Mouse (Mus musculus) liver, embryonic 14.5 days (tissue): Measurements from ENCODE around the gene Gm10142. TPM values are rescaled to one million over a fixed set of nuclear protein-coding genes. Genes with fewer than 3 reads are reported as not detected.
"Not testable (repeated sequence)": the region's sequence is repeated elsewhere in the genome, so short reads cannot be mapped to it uniquely, and the experiment has no call there.

Experiments used
- ATAC-seq: fragments of 200-750 bp; cut with Nextera tagmentation; 2 replicates; pipeline ENCODE4 v1.8.0; 2017; ENCODE audit warnings: moderate number of reproducible peaks, mild to moderate bottlenecking, moderate library complexity; ENCODE audit not compliant: insufficient read depth
- DNase-seq, 3 experiments: peaks; one replicate each; pipeline ENCODE4 v3.0.0-alpha.2; 2012 to 2013; ENCODE audit warnings: low read depth in 3 of 3, low spot score in 3 of 3
- H3K27ac ChIP-seq: fragments of 300-500 bp; sonication (generic); 2 replicates; pipeline ENCODE4 v1.5.1; 2014; ENCODE audit warnings: moderate library complexity, mild to moderate bottlenecking, control low read depth, inconsistent platforms
- H3K27me3 ChIP-seq: fragments of 300-500 bp; sonication (generic); 2 replicates; pipeline ENCODE4 v1.6.1; 2014; ENCODE audit warnings: mild to moderate bottlenecking, low read length, moderate library complexity; ENCODE audit not compliant: control insufficient read depth, insufficient read depth
- H3K36me3 ChIP-seq: fragments of 300-500 bp; sonication (generic); replicated peaks from 2 replicates; pipeline ENCODE4 v1.6.1; 2014; ENCODE audit warnings: low read depth; ENCODE audit not compliant: control insufficient read depth, insufficient read depth
- H3K4me1 ChIP-seq, 2 experiments: fragments of 200-500 bp in 1 of 2; fragments of 300-500 bp in 1 of 2; sonication (generic) in 1 of 2; replicated peaks; 2 replicates each; pipeline ENCODE4 v1.6.1; 2012 to 2014; ENCODE audit warnings: antibody characterized with exemption in 1 of 2, inconsistent platforms in 1 of 2, low read length in 1 of 2; ENCODE audit not compliant: control insufficient read depth in 2 of 2, insufficient read depth in 2 of 2
- H3K4me2 ChIP-seq: fragments of 300-500 bp; sonication (generic); 2 replicates; pipeline ENCODE4 v1.6.1; 2014; ENCODE audit warnings: low read depth, mild to moderate bottlenecking, control low read depth, moderate library complexity
- H3K4me3 ChIP-seq, 2 experiments: fragments of 200-500 bp in 1 of 2; fragments of 300-500 bp in 1 of 2; sonication (generic) in 1 of 2; 2 replicates each; pipeline ENCODE4 v1.5.1; 2012 to 2014; ENCODE audit warnings: low read depth in 2 of 2, low read length in 2 of 2, mild to moderate bottlenecking in 2 of 2, control low read depth in 1 of 2, inconsistent platforms in 1 of 2, moderate library complexity in 1 of 2; ENCODE audit not compliant: insufficient read depth in 1 of 2
- H3K9ac ChIP-seq: fragments of 300-500 bp; sonication (generic); replicated peaks from 2 replicates; pipeline ENCODE4 v1.6.1; 2014; ENCODE audit warnings: mild to moderate bottlenecking, control low read depth, moderate library complexity
- H3K9me3 ChIP-seq: fragments of 300-500 bp; sonication (generic); 2 replicates; pipeline ENCODE4 v1.6.1; 2016; ENCODE audit warnings: low read length, mixed read lengths; ENCODE audit not compliant: control insufficient read depth
- CTCF ChIP-seq: IDR thresholded peaks from 2 replicates; pipeline ENCODE4 v1.5.1; 2016; ENCODE audit warnings: antibody characterized with exemption, low read depth, control low read depth
- EP300 ChIP-seq: IDR thresholded peaks from 2 replicates; pipeline ENCODE4 v1.6.1; 2016; ENCODE audit warnings: antibody characterized with exemption, low read depth
- WGBS: fragments of 180-500 bp; shearing (Covaris S2); extraction: QIAGEN DNeasy Blood & Tissue Kit; methylation state at CpG from one replicate; pipeline ENCODE4 v1.1.7; 2014; ENCODE audit not compliant: insufficient replicate concordance; 5-methylcytosine and 5-hydroxymethylcytosine counted together
- polyA plus RNA-seq, 2 experiments: library from polyadenylated mRNA; depleted of rRNA in 1 of 2; stranded (reverse) in 1 of 2; unstranded in 1 of 2; fragments of >200 nt; fragmentation: Nextera tagmentation in 1 of 2; extraction: Ambion mirVana in 1 of 2; gene quantifications; 2 replicates each; pipeline versions ENCODE4 v1.2.1 to v1.2.3; 2012 to 2014

Gm10142 gene
- polyA plus RNA-seq, 2 experiments: not detected

GRCm38 (mm10) chr10:77753448-77753847 is 37.8 kb downstream of the Gm10142 start:
- no peak overlapping the region for H3K4me3 ChIP-seq
- H3K4me2 ChIP-seq: no peak overlapping the region
- H3K9me3 ChIP-seq: no peaks in the 10 kb centered on the region
- no peak overlapping the region for H3K27ac ChIP-seq
- no peaks in the 10 kb centered on the region for H3K27me3 ChIP-seq
- no peaks in the 10 kb centered on the region for H3K4me1 ChIP-seq
- no peaks in the 10 kb centered on the region for H3K36me3 ChIP-seq
- TF ChIP-seq EP300 (no peak), CTCF (no peak; the same call in 1 of the 2 replicates)
- no peak for DNase-seq
- H3K9ac ChIP-seq: no peak overlapping the region
- no peak for ATAC-seq

DNA sequence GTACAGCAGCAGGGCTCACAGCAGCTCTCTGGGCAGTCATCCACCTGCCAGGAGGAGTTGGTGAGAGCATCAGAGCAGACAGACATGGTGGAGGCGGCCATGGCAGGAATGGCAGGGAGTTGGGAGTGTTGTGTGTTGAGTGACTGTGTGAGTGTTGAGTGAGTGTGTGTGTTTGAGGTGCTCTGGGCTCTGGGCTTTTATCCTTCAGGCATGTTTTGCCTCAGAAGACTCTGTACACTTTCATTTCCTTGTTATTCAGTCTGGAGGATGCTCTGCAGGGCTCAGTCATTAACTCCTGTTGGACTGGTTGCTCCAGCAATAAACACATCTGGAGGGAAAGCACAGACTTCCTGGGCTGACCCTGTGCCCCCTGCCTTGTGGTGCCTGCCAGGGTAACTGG is 44.0 kb downstream of the Gm10142 start, which contains the start of gene Gm3233:
Gene Gm3233, minus strand, starts transcription at position 101 of the 400 bp plus-strand sequence.
- not testable (repeated sequence) for ATAC-seq, H3K27me3 ChIP-seq, H3K9me3 ChIP-seq, DNase-seq, H3K4me3 ChIP-seq, H3K4me2 ChIP-seq, H3K4me1 ChIP-seq, H3K27ac ChIP-seq, H3K9ac ChIP-seq, H3K36me3 ChIP-seq
- WGBS: no CpG with 5 or more reads among the region's 1 CpGs

Other genes starting within 250 kb of the Gm10142 start
- gene Fam207a, start 200.0 kb upstream of the Gm10142 start, polyA plus RNA-seq (2012; rRNA removed): 9.6 and 13.9 TPM in 2 replicates
- gene Fam207a, start 200.0 kb upstream of the Gm10142 start, polyA plus RNA-seq (2014; fragmentation: Nextera tagmentation; extraction: Ambion mirVana): 16.7 and 19.5 TPM in 2 replicates
- gene Itgb2, start 185.6 kb upstream of the Gm10142 start, polyA plus RNA-seq (2012; rRNA removed): 7.1 and 8.7 TPM in 2 replicates
- 9.2 and 11.1 TPM in 2 replicates for gene Itgb2, start 185.6 kb upstream of the Gm10142 start, polyA plus RNA-seq (2014; fragmentation: Nextera tagmentation; extraction: Ambion mirVana)
- gene Pttg1ip, start 134.1 kb upstream of the Gm10142 start, polyA plus RNA-seq (2012; rRNA removed): 36.6 and 40.5 TPM in 2 replicates
- 64.8 and 69.1 TPM in 2 replicates for gene Pttg1ip, start 134.1 kb upstream of the Gm10142 start, polyA plus RNA-seq (2014; fragmentation: Nextera tagmentation; extraction: Ambion mirVana)
- 74.1 and 109 TPM in 2 replicates for gene Sumo3, start 109.7 kb upstream of the Gm10142 start, polyA plus RNA-seq (2012; rRNA removed)
- gene Sumo3, start 109.7 kb upstream of the Gm10142 start, polyA plus RNA-seq (2014; fragmentation: Nextera tagmentation; extraction: Ambion mirVana): 82.5 and 87.7 TPM in 2 replicates
- 0.09 TPM in 1 of 2 replicates, not detected in the other for gene Gm49325, start 109.6 kb upstream of the Gm10142 start, polyA plus RNA-seq (2012; rRNA removed)
- not detected in 2 replicates for gene Gm49325, start 109.6 kb upstream of the Gm10142 start, polyA plus RNA-seq (2014; fragmentation: Nextera tagmentation; extraction: Ambion mirVana)
- 19.3 TPM in 2 replicates for gene Ube2g2, start 93.5 kb upstream of the Gm10142 start, polyA plus RNA-seq (2012; rRNA removed)
- 25.3 and 27.1 TPM in 2 replicates for gene Ube2g2, start 93.5 kb upstream of the Gm10142 start, polyA plus RNA-seq (2014; fragmentation: Nextera tagmentation; extraction: Ambion mirVana)
- gene Tspear, start 29.2 kb upstream of the Gm10142 start, polyA plus RNA-seq (2012; rRNA removed): 0.03 TPM in 1 of 2 replicates, not detected in the other
- gene Tspear, start 29.2 kb upstream of the Gm10142 start, polyA plus RNA-seq (2014; fragmentation: Nextera tagmentation; extraction: Ambion mirVana): not detected in 2 replicates
- not detected in 2 replicates for gene Gm19402, start 25.1 kb upstream of the Gm10142 start, polyA plus RNA-seq (2012; rRNA removed)
- gene Gm19402, start 25.1 kb upstream of the Gm10142 start, polyA plus RNA-seq (2014; fragmentation: Nextera tagmentation; extraction: Ambion mirVana): not detected in 2 replicates
- not detected in 2 replicates for gene Gm9508, start 18.6 kb upstream of the Gm10142 start, polyA plus RNA-seq (2012; rRNA removed)
- gene Gm9508, start 18.6 kb upstream of the Gm10142 start, polyA plus RNA-seq (2014; fragmentation: Nextera tagmentation; extraction: Ambion mirVana): not detected in 2 replicates
- not detected in 2 replicates for gene Gm10272, start 9.2 kb upstream of the Gm10142 start, polyA plus RNA-seq (2012; rRNA removed)
- not detected in 2 replicates for gene Gm10272, start 9.2 kb upstream of the Gm10142 start, polyA plus RNA-seq (2014; fragmentation: Nextera tagmentation; extraction: Ambion mirVana)
- gene Gm10024, start 4.3 kb upstream of the Gm10142 start, polyA plus RNA-seq (2012; rRNA removed): not detected in 2 replicates
- gene Gm10024, start 4.3 kb upstream of the Gm10142 start, polyA plus RNA-seq (2014; fragmentation: Nextera tagmentation; extraction: Ambion mirVana): not detected in 2 replicates
- not detected in 2 replicates for gene Krtap12-1, start 4.8 kb downstream of the Gm10142 start, polyA plus RNA-seq (2012; rRNA removed)
- gene Krtap12-1, start 4.8 kb downstream of the Gm10142 start, polyA plus RNA-seq (2014; fragmentation: Nextera tagmentation; extraction: Ambion mirVana): not detected in 2 replicates
- gene Gm10100, start 10.7 kb downstream of the Gm10142 start, polyA plus RNA-seq (2012; rRNA removed): not detected in 2 replicates
- not detected in 2 replicates for gene Gm10100, start 10.7 kb downstream of the Gm10142 start, polyA plus RNA-seq (2014; fragmentation: Nextera tagmentation; extraction: Ambion mirVana)
- not detected in 2 replicates for gene Gm18596, start 26.8 kb downstream of the Gm10142 start, polyA plus RNA-seq (2012; rRNA removed)
- not detected in 2 replicates for gene Gm18596, start 26.8 kb downstream of the Gm10142 start, polyA plus RNA-seq (2014; fragmentation: Nextera tagmentation; extraction: Ambion mirVana)
- gene Gm9736, start 35.5 kb downstream of the Gm10142 start, polyA plus RNA-seq (2012; rRNA removed): not detected in 2 replicates
- gene Gm9736, start 35.5 kb downstream of the Gm10142 start, polyA plus RNA-seq (2014; fragmentation: Nextera tagmentation; extraction: Ambion mirVana): not detected in 2 replicates
- gene Gm3233, start 43.9 kb downstream of the Gm10142 start, polyA plus RNA-seq (2012; rRNA removed): not detected in 2 replicates
- gene Gm3233, start 43.9 kb downstream of the Gm10142 start, polyA plus RNA-seq (2014; fragmentation: Nextera tagmentation; extraction: Ambion mirVana): not detected in 2 replicates
- not detected in 2 replicates for gene Gm3238, start 55.5 kb downstream of the Gm10142 start, polyA plus RNA-seq (2012; rRNA removed)
- not detected in 2 replicates for gene Gm3238, start 55.5 kb downstream of the Gm10142 start, polyA plus RNA-seq (2014; fragmentation: Nextera tagmentation; extraction: Ambion mirVana)
- gene Gm7138, start 61.1 kb downstream of the Gm10142 start, polyA plus RNA-seq (2012; rRNA removed): not detected in 2 replicates
- gene Gm7138, start 61.1 kb downstream of the Gm10142 start, polyA plus RNA-seq (2014; fragmentation: Nextera tagmentation; extraction: Ambion mirVana): not detected in 2 replicates
- gene Gm3250, start 66.7 kb downstream of the Gm10142 start, polyA plus RNA-seq (2012; rRNA removed): not detected in 2 replicates
- gene Gm3250, start 66.7 kb downstream of the Gm10142 start, polyA plus RNA-seq (2014; fragmentation: Nextera tagmentation; extraction: Ambion mirVana): not detected in 2 replicates
- gene Gm7137, start 72.4 kb downstream of the Gm10142 start, polyA plus RNA-seq (2012; rRNA removed): not detected in 2 replicates
- gene Gm7137, start 72.4 kb downstream of the Gm10142 start, polyA plus RNA-seq (2014; fragmentation: Nextera tagmentation; extraction: Ambion mirVana): not detected in 2 replicates
- gene Gm9639, start 79.3 kb downstream of the Gm10142 start, polyA plus RNA-seq (2012; rRNA removed): not detected in 2 replicates
- gene Gm9639, start 79.3 kb downstream of the Gm10142 start, polyA plus RNA-seq (2014; fragmentation: Nextera tagmentation; extraction: Ambion mirVana): not detected in 2 replicates
- gene Gm19668, start 83.3 kb downstream of the Gm10142 start, polyA plus RNA-seq (2012; rRNA removed): not detected in 2 replicates
- not detected in 2 replicates for gene Gm19668, start 83.3 kb downstream of the Gm10142 start, polyA plus RNA-seq (2014; fragmentation: Nextera tagmentation; extraction: Ambion mirVana)
- not detected in 2 replicates for gene Gm9507, start 96.0 kb downstream of the Gm10142 start, polyA plus RNA-seq (2012; rRNA removed)
- gene Gm9507, start 96.0 kb downstream of the Gm10142 start, polyA plus RNA-seq (2014; fragmentation: Nextera tagmentation; extraction: Ambion mirVana): not detected in 2 replicates
- not detected in 2 replicates for gene Gm2696, start 98.9 kb downstream of the Gm10142 start, polyA plus RNA-seq (2012; rRNA removed)
- gene Gm2696, start 98.9 kb downstream of the Gm10142 start, polyA plus RNA-seq (2014; fragmentation: Nextera tagmentation; extraction: Ambion mirVana): not detected in 2 replicates
- gene Krtap10-4, start 111.3 kb downstream of the Gm10142 start, polyA plus RNA-seq (2012; rRNA removed): not detected in 2 replicates
- gene Krtap10-4, start 111.3 kb downstream of the Gm10142 start, polyA plus RNA-seq (2014; fragmentation: Nextera tagmentation; extraction: Ambion mirVana): not detected in 2 replicates
- not detected in 2 replicates for gene Krtap10-10, start 120.1 kb downstream of the Gm10142 start, polyA plus RNA-seq (2012; rRNA removed)
- gene Krtap10-10, start 120.1 kb downstream of the Gm10142 start, polyA plus RNA-seq (2014; fragmentation: Nextera tagmentation; extraction: Ambion mirVana): not detected in 2 replicates
- gene Gm36176, start 131.0 kb downstream of the Gm10142 start, polyA plus RNA-seq (2012; rRNA removed): not detected in 2 replicates
- gene Gm36176, start 131.0 kb downstream of the Gm10142 start, polyA plus RNA-seq (2014; fragmentation: Nextera tagmentation; extraction: Ambion mirVana): not detected in 2 replicates
- gene Gm10318, start 137.1 kb downstream of the Gm10142 start, polyA plus RNA-seq (2012; rRNA removed): not detected in 2 replicates
- not detected in 2 replicates for gene Gm10318, start 137.1 kb downstream of the Gm10142 start, polyA plus RNA-seq (2014; fragmentation: Nextera tagmentation; extraction: Ambion mirVana)
- gene Gm3285, start 146.2 kb downstream of the Gm10142 start, polyA plus RNA-seq (2012; rRNA removed): not detected in 2 replicates
- not detected in 2 replicates for gene Gm3285, start 146.2 kb downstream of the Gm10142 start, polyA plus RNA-seq (2014; fragmentation: Nextera tagmentation; extraction: Ambion mirVana)
- gene Lrrc3, start 186.7 kb downstream of the Gm10142 start, polyA plus RNA-seq (2012; rRNA removed): 6.7 and 8.4 TPM in 2 replicates
- 8.0 and 8.9 TPM in 2 replicates for gene Lrrc3, start 186.7 kb downstream of the Gm10142 start, polyA plus RNA-seq (2014; fragmentation: Nextera tagmentation; extraction: Ambion mirVana)